Mouse (Mus musculus) midbrain, embryonic 16.5 days (tissue): ENCODE measurements around the gene Timm13. TPM values are rescaled to one million over a fixed set of nuclear protein-coding genes. Genes with fewer than 3 reads are reported as not detected.

Experiments
- ATAC-seq: fragments of 200-750 bp; cut with Nextera tagmentation; 2 replicates; pipeline ENCODE4 v1.8.0; 2017; ENCODE audit warnings: moderate TSS enrichment
- H3K27ac ChIP-seq: fragments of 300-500 bp; sonication (generic); 2 replicates; pipeline ENCODE4 v1.5.1; 2014; ENCODE audit warnings: mild to moderate bottlenecking, low read length, mixed read lengths
- H3K27me3 ChIP-seq: fragments of 300-500 bp; sonication (generic); 2 replicates; pipeline ENCODE4 v1.6.1; 2014; ENCODE audit warnings: low read depth, low read length, mixed read lengths; ENCODE audit not compliant: control insufficient read depth, insufficient read depth
- H3K36me3 ChIP-seq: fragments of 300-500 bp; sonication (generic); 2 replicates; pipeline ENCODE4 v1.6.1; 2014; ENCODE audit warnings: mild to moderate bottlenecking, low read length, moderate library complexity, mixed read lengths; ENCODE audit not compliant: control insufficient read depth, insufficient read depth
- H3K4me1 ChIP-seq: fragments of 300-500 bp; sonication (generic); 2 replicates; pipeline ENCODE4 v1.6.1; 2014; ENCODE audit warnings: mild to moderate bottlenecking, low read length, mixed read lengths; ENCODE audit not compliant: control insufficient read depth, insufficient read depth
- H3K4me2 ChIP-seq: fragments of 300-500 bp; sonication (generic); 2 replicates; pipeline ENCODE4 v1.6.1; 2014; ENCODE audit warnings: mild to moderate bottlenecking, low read length, mixed read lengths
- H3K4me3 ChIP-seq: fragments of 300-500 bp; sonication (generic); 2 replicates; pipeline ENCODE4 v1.5.1; 2014; ENCODE audit warnings: low read depth, mild to moderate bottlenecking, low read length, moderate library complexity, mixed read lengths
- H3K9ac ChIP-seq: fragments of 300-500 bp; sonication (generic); 2 replicates; pipeline ENCODE4 v1.6.1; 2014; ENCODE audit warnings: low read depth, low read length, mixed read lengths
- H3K9me3 ChIP-seq: fragments of 300-500 bp; sonication (generic); replicated peaks from 2 replicates; pipeline ENCODE4 v1.6.1; 2014; ENCODE audit warnings: mild to moderate bottlenecking, low read length, mixed read lengths; ENCODE audit not compliant: control insufficient read depth, poor library complexity, severe bottlenecking
- WGBS: fragments of 180-500 bp; shearing (Covaris S2); extraction: QIAGEN DNeasy Blood & Tissue Kit; methylation state at CpG from one replicate; pipeline ENCODE4 v1.1.7; 2014; 5-methylcytosine and 5-hydroxymethylcytosine counted together
- polyA plus RNA-seq: library from polyadenylated mRNA; unstranded; fragments of >200 nt; fragmentation: Nextera tagmentation; extraction: Ambion mirVana; gene quantifications from 2 replicates; pipeline ENCODE4 v1.2.1, GENCODE M21; 2015

The Timm13 gene
- polyA plus RNA-seq, 1 experiment from 2014 or later: 316 TPM

DNA sequence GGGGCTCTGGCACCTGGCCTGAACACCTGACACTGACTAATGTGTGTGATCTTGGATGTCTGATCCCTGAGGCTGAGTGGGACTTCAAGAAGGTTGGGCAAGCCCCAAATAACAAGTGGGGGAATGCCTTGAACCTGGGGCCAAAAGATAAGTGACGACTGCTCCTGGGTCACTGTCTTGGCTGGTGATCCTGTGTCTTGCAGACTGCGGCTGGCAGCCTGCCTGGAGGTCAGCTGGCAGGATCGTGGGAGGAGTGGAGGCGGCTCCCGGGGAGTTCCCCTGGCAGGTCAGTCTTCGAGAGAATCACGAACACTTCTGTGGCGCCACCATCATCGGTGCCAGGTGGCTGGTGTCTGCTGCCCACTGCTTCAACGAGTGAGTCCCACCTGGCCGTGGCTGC lies 13.6 kb downstream of the Timm13 start:
- ATAC-seq: no peak
- Histone ChIP-seq H3K4me3 (no peak overlapping the region), H3K27ac (no peak overlapping the region), H3K27me3 (peaks cover 5% of the 10 kb centered on the region), H3K36me3 (no peaks in the 10 kb centered on the region), H3K4me2 (no peak overlapping the region), H3K9me3 (no peaks in the 10 kb centered on the region), H3K4me1 (no peaks in the 10 kb centered on the region), H3K9ac (no peak overlapping the region)
- WGBS: 73% methylated on average over 11 of the region's 11 CpGs

GRCm38 (mm10) chr10:80881301-80881700 lies 19.5 kb downstream of the Timm13 start:
- 28% methylated on average over 10 of the region's 10 CpGs for WGBS
- H3K9ac ChIP-seq: no peak overlapping the region
- H3K4me3 ChIP-seq: no peak overlapping the region

GRCm38 (mm10) chr10:80880901-80881300 lies 19.9 kb downstream of the Timm13 start:
- H3K27ac ChIP-seq: no peak overlapping the region
- no peaks in the 10 kb centered on the region for H3K36me3 ChIP-seq
- no peaks in the 10 kb centered on the region for H3K4me1 ChIP-seq
- no peak for ATAC-seq
- no peak overlapping the region for H3K9ac ChIP-seq
- H3K4me3 ChIP-seq: no peak overlapping the region
- H3K27me3 ChIP-seq: no peaks in the 10 kb centered on the region; the same call in 1 of the 2 replicates
- WGBS: 83% methylated on average over 2 of the region's 2 CpGs
- H3K9me3 ChIP-seq: no peaks in the 10 kb centered on the region
- no peak overlapping the region for H3K4me2 ChIP-seq

More at GRCm38 (mm10) chr10:80881301-80881700, 19.5 kb downstream of the Timm13 start:
- Histone ChIP-seq H3K27me3 (no peaks in the 10 kb centered on the region; the same call in 1 of the 2 replicates), H3K4me2 (no peak overlapping the region), H3K4me1 (no peaks in the 10 kb centered on the region), H3K27ac (no peak overlapping the region), H3K9me3 (no peaks in the 10 kb centered on the region), H3K36me3 (no peaks in the 10 kb centered on the region)
- ATAC-seq: no peak

GRCm38 (mm10) chr10:80880131-80880641 lies 20.6 kb downstream of the Timm13 start:
- 28% methylated on average over 5 of the region's 5 CpGs for WGBS
- no peaks in the 10 kb centered on the region for H3K4me1 ChIP-seq
- H3K9me3 ChIP-seq: no peaks in the 10 kb centered on the region
- H3K27me3 ChIP-seq: no peaks in the 10 kb centered on the region; the same call in 1 of the 2 replicates
- H3K9ac ChIP-seq: no peak overlapping the region
- no peaks in the 10 kb centered on the region for H3K36me3 ChIP-seq
- ATAC-seq: 0 out of 2 replicates have a peak, but pooled peaks have one; percentile 9
- no peak overlapping the region for H3K27ac ChIP-seq
- H3K4me2 ChIP-seq: no peak overlapping the region
- no peak overlapping the region for H3K4me3 ChIP-seq

DNA sequence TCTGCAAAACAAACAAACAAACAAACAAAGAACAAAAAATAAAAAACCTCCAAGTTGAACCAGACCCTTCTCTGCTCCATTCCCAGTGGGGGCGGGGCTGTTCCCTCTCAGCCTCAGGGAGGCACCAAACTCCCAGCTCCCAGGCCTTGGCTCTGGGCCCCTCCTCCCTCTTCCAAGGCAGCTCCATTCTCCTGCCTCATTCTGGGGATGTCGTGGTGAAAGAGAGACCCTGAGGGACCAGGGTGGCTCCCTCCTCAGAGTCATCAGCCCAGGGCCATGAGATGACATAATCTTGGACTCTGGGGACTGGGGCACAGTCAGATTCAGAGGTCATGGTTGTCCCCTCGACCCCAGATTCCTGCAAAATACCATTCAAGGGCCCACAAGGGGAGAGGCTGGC lies 24.2 kb downstream of the Timm13 start:
- Histone ChIP-seq H3K36me3 (no peaks in the 10 kb centered on the region), H3K9ac (no peak overlapping the region), H3K9me3 (no peaks in the 10 kb centered on the region), H3K27me3 (no peaks in the 10 kb centered on the region; the same call in 1 of the 2 replicates), H3K27ac (no peak overlapping the region), H3K4me1 (no peaks in the 10 kb centered on the region), H3K4me3 (no peak overlapping the region), H3K4me2 (no peak overlapping the region)
- WGBS: 22% methylated on average over 3 of the region's 3 CpGs
- no peak for ATAC-seq

GRCm38 (mm10) chr10:80876028-80876427 lies 24.7 kb downstream of the Timm13 start:
- H3K27me3 ChIP-seq: no peaks in the 10 kb centered on the region; the same call in 1 of the 2 replicates
- no peak overlapping the region for H3K27ac ChIP-seq
- 28% methylated on average over 5 of the region's 5 CpGs for WGBS
- ATAC-seq: no peak
- H3K9me3 ChIP-seq: no peaks in the 10 kb centered on the region
- H3K36me3 ChIP-seq: no peaks in the 10 kb centered on the region
- no peak overlapping the region for H3K9ac ChIP-seq
- H3K4me3 ChIP-seq: no peak overlapping the region
- H3K4me1 ChIP-seq: no peaks in the 10 kb centered on the region
- no peak overlapping the region for H3K4me2 ChIP-seq

GRCm38 (mm10) chr10:80874035-80874434 lies 26.7 kb downstream of the Timm13 start:
- no peak overlapping the region for H3K27ac ChIP-seq

DNA sequence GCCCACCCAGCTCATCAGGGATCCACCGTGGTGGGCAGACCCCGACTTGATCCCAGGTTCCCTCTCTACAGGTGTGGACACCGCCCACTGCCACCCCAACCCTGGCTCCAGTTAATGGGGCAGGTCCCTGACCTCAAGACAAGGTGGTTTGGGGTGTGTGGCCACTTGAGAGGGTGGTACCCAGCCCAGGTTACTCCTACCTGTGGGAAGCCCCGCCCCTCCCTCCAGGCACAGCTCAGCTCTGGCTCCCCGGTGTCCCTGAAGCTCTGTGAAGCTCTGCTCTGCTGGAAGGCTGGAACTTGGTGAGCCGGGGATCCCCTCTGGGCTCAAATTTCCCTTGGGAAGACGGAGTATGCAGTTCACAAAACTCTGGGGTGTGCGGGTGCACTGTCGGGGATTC lies 29.2 kb downstream of the Timm13 start, which contains the start of gene Tmprss9:
Gene Tmprss9, plus strand, starts transcription at position 268 of the 400 bp plus-strand sequence.
- H3K4me3 ChIP-seq: no peak within 1 kb of the TSS
- H3K9ac ChIP-seq: no peak within 1 kb of the TSS
- no peaks in the 10 kb centered on the region for H3K4me1 ChIP-seq
- no peak for ATAC-seq
- 34% methylated on average over 9 of the region's 9 CpGs for WGBS
- H3K36me3 ChIP-seq: peaks cover 7% of the 10 kb centered on the region
- H3K27me3 ChIP-seq: no peaks in the 10 kb centered on the region; the same call in 1 of the 2 replicates
- no peak within 1 kb of the TSS for H3K4me2 ChIP-seq
- H3K9me3 ChIP-seq: no peaks in the 10 kb centered on the region
- H3K27ac ChIP-seq: no peak within 1 kb of the TSS

More at GRCm38 (mm10) chr10:80874035-80874434, 26.7 kb downstream of the Timm13 start:
- ATAC-seq: no peak
- Histone ChIP-seq H3K27me3 (no peaks in the 10 kb centered on the region; the same call in 1 of the 2 replicates), H3K9ac (no peak overlapping the region), H3K36me3 (no peaks in the 10 kb centered on the region), H3K4me3 (no peak overlapping the region), H3K9me3 (no peaks in the 10 kb centered on the region), H3K4me2 (no peak overlapping the region), H3K4me1 (no peaks in the 10 kb centered on the region)
- 81% methylated on average over 9 of the region's 9 CpGs for WGBS

DNA sequence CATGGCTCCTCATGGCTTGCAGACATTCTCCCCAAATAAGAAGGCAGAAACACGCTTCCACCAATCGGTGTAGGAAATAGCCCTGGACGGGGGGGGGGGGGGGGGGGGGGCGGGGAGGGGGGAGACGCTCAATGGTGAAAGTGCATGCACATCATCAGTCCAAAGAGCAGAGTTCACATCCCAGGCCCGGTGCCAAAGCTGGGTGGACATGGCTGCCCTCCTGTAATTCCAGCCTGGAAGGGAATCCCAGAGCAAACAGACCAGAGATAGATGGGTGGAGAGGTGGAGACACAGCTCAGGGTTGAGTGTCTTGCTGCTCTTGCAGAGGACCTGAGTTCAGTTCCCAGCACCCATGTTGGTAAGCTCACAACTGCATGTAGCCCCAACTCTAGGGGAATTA lies 29.8 kb downstream of the Timm13 start:
- Histone ChIP-seq H3K4me1 (no peaks in the 10 kb centered on the region), H3K27me3 (no peaks in the 10 kb centered on the region; the same call in 1 of the 2 replicates), H3K4me2 (no peak overlapping the region), H3K36me3 (peaks cover 8% of the 10 kb centered on the region), H3K9ac (no peak overlapping the region), H3K27ac (no peak overlapping the region), H3K9me3 (no peaks in the 10 kb centered on the region), H3K4me3 (no peak overlapping the region)
- WGBS: 86% methylated on average over 2 of the region's 6 CpGs
- no peak for ATAC-seq
